Mouse (Mus musculus) megakaryocyte, embryonic 14.5 days (primary cell): ENCODE data around the gene Abca6.

ENCODE experiments used
- FLI1 ChIP-seq: IDR thresholded peaks from 2 replicates; pipeline ENCODE4 v1.6.1; 2012; ENCODE audit warnings: low read length, inconsistent platforms, mixed read lengths
- GATA1 ChIP-seq: IDR thresholded peaks from 3 replicates; pipeline ENCODE4 v1.6.1; 2012; ENCODE audit warnings: mixed read lengths, low read length, inconsistent platforms, borderline replicate concordance

DNA sequence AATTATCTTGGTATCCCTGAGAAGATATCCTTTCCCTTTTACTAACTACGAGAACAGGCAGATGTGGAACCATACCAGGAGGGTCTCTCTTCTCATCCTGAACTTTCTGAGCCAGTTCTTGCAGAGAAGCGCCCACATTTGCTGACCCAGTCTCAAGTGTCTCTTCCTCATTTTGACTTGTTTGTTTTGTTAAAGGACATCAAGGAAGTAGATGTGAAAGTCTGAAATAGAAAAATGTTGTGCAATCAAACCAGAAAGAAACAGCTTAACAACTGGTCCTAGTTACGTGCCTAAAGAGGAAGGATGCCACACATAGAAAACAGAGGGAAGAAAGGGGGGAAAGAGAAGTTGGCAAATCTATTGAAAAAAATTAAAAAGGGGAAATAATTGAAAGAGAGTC is 85.8 kb downstream of the Abca6 start:
- TF ChIP-seq GATA1 = no peak
- no peak for TF ChIP-seq FLI1
